Mouse (Mus musculus): ENCODE measurements around the gene Fibcd1. TPM values are rescaled to one million over a fixed set of nuclear protein-coding genes. Genes with fewer than 3 reads are reported as not detected.

Gene Fibcd1
- polyA plus RNA-seq, 1 experiment: 1.1 TPM

- TF ChIP-seq FOSL1 (IDR thresholded peaks at IDR 0.05; ENCODE audit: insufficient read depth, low read length, poor library complexity, severe bottlenecking) (no peak), MYOG (IDR thresholded peaks at IDR 0.05; ENCODE audit: control insufficient read depth, extremely low read depth, insufficient read length) (no peak), MAX (IDR thresholded peaks at IDR 0.05) (no peak)
- H3ac ChIP-seq (ENCODE audit: control insufficient read depth, insufficient read length, low read depth): peak overlapping the region; percentile 14
- H3K4me3 ChIP-seq (ENCODE audit: insufficient read depth, poor library complexity, severe bottlenecking): no peak overlapping the region
- peaks cover 29% of the 10 kb centered on the region for H3K79me2 ChIP-seq (ENCODE audit: control insufficient read depth, insufficient read depth)
- H3K79me3 ChIP-seq (ENCODE audit: low read depth): peaks cover 6% of the 10 kb centered on the region
- no peaks in the 10 kb centered on the region for H3K27me3 ChIP-seq (ENCODE audit: control insufficient read depth, insufficient read depth, insufficient read length)
- peaks cover 10% of the 10 kb centered on the region for H3K36me3 ChIP-seq (ENCODE audit: control insufficient read depth, insufficient read depth)
Measured at GRCm38 (mm10) chr2:31808410-31809357, 37.1 kb downstream of the Fibcd1 start.

- TF ChIP-seq MYOD1 (IDR thresholded peaks at IDR 0.05; ENCODE audit: control insufficient read depth, insufficient read length, low read depth) (no peak), USF1 (IDR thresholded peaks at IDR 0.05; ENCODE audit: low read depth) (no peak), CTCF (IDR thresholded peaks at IDR 0.05; ENCODE audit: control insufficient read depth, insufficient read depth, insufficient read length) (no peak), MYOG (IDR thresholded peaks at IDR 0.05; ENCODE audit: control insufficient read depth, extremely low read depth, insufficient read length) (no peak), CEBPB (IDR thresholded peaks at IDR 0.05; ENCODE audit: low read depth) (no peak), MAX (IDR thresholded peaks at IDR 0.05) (no peak)
- Histone ChIP-seq H3K4me3 (ENCODE audit: insufficient read depth, poor library complexity, severe bottlenecking) (no peak overlapping the region), H3K36me3 (ENCODE audit: control insufficient read depth, insufficient read depth) (peaks cover 28% of the 10 kb centered on the region)
Measured at GRCm38 (mm10) chr2:31806639-31807382, 39.0 kb downstream of the Fibcd1 start.

GRCm38 (mm10) chr2:31803480-31803879, 42.3 kb downstream of the Fibcd1 start:
- Histone ChIP-seq H3K79me2 (ENCODE audit: control insufficient read depth, insufficient read depth) (peaks cover 10% of the 10 kb centered on the region), H3K27me3 (ENCODE audit: control insufficient read depth, insufficient read depth, insufficient read length) (no peaks in the 10 kb centered on the region), H3K4me3 (ENCODE audit: insufficient read depth, poor library complexity, severe bottlenecking) (no peak overlapping the region), H3ac (ENCODE audit: control insufficient read depth, insufficient read length, low read depth) (no peak overlapping the region), H3K79me3 (ENCODE audit: low read depth) (peaks cover 2% of the 10 kb centered on the region), H3K36me3 (ENCODE audit: control insufficient read depth, insufficient read depth) (peaks cover 60% of the 10 kb centered on the region)
- TF ChIP-seq CEBPB (IDR thresholded peaks at IDR 0.05; ENCODE audit: low read depth): no peak
- TF ChIP-seq USF1 (IDR thresholded peaks at IDR 0.05; ENCODE audit: low read depth): no peak
- TF ChIP-seq MYOD1 (IDR thresholded peaks at IDR 0.05; ENCODE audit: control insufficient read depth, insufficient read length, low read depth): peak; percentile 37

More at GRCm38 (mm10) chr2:31806639-31807382, 39.0 kb downstream of the Fibcd1 start:
- Histone ChIP-seq H3K27me3 (ENCODE audit: control insufficient read depth, insufficient read depth, insufficient read length) (no peaks in the 10 kb centered on the region), H3K79me3 (ENCODE audit: low read depth) (peaks cover 6% of the 10 kb centered on the region), H3K79me2 (ENCODE audit: control insufficient read depth, insufficient read depth) (peaks cover 29% of the 10 kb centered on the region), H3ac (ENCODE audit: control insufficient read depth, insufficient read length, low read depth) (no peak overlapping the region)

GRCm38 (mm10) chr2:31802811-31803210, 43.0 kb downstream of the Fibcd1 start:
- Histone ChIP-seq H3ac (ENCODE audit: control insufficient read depth, insufficient read length, low read depth) (peak overlapping the region; percentile 49), H3K4me3 (ENCODE audit: insufficient read depth, poor library complexity, severe bottlenecking) (no peak overlapping the region), H3K27me3 (ENCODE audit: control insufficient read depth, insufficient read depth, insufficient read length) (no peaks in the 10 kb centered on the region), H3K36me3 (ENCODE audit: control insufficient read depth, insufficient read depth) (peaks cover 67% of the 10 kb centered on the region), H3K79me3 (ENCODE audit: low read depth) (peaks cover under 1% of the 10 kb centered on the region), H3K79me2 (ENCODE audit: control insufficient read depth, insufficient read depth) (peaks cover 4% of the 10 kb centered on the region)
- TF ChIP-seq FOSL1 (IDR thresholded peaks at IDR 0.05; ENCODE audit: insufficient read depth, low read length, poor library complexity, severe bottlenecking): no peak
- no peak for TF ChIP-seq MYOG (IDR thresholded peaks at IDR 0.05; ENCODE audit: control insufficient read depth, extremely low read depth, insufficient read length)
- TF ChIP-seq MAX (IDR thresholded peaks at IDR 0.05): no peak
- no peak for TF ChIP-seq USF1 (IDR thresholded peaks at IDR 0.05; ENCODE audit: low read depth)
- TF ChIP-seq CTCF (IDR thresholded peaks at IDR 0.05; ENCODE audit: control insufficient read depth, insufficient read depth, insufficient read length): no peak
- no peak for TF ChIP-seq MYOD1 (IDR thresholded peaks at IDR 0.05; ENCODE audit: control insufficient read depth, insufficient read length, low read depth)
- no peak for TF ChIP-seq CEBPB (IDR thresholded peaks at IDR 0.05; ENCODE audit: low read depth)

DNA sequence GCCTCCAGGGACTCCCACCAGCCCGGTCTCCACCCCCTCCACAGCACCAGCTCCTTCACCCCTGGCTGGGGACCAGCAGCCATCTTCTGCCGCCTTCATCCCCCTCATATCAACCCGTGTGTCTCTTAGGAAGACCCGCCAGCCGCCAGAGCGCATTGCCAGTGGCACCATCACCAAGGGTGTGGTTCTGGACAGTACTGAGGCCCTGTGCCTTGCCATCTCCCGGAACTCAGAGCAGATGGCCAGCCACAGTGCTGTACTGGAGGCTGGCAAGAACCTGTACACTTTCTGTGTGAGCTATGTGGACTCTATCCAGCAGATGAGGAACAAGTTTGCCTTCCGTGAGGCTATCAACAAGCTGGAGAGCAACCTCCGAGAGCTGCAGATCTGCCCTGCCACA, 44.4 kb downstream of the Fibcd1 start:
- Histone ChIP-seq H3K79me2 (ENCODE audit: control insufficient read depth, insufficient read depth) (no peaks in the 10 kb centered on the region), H3ac (ENCODE audit: control insufficient read depth, insufficient read length, low read depth) (no peak overlapping the region), H3K79me3 (ENCODE audit: low read depth) (no peaks in the 10 kb centered on the region), H3K27me3 (ENCODE audit: control insufficient read depth, insufficient read depth, insufficient read length) (no peaks in the 10 kb centered on the region), H3K36me3 (ENCODE audit: control insufficient read depth, insufficient read depth) (peaks cover 81% of the 10 kb centered on the region), H3K4me3 (ENCODE audit: insufficient read depth, poor library complexity, severe bottlenecking) (no peak overlapping the region)
- no peak for TF ChIP-seq MYOD1 (IDR thresholded peaks at IDR 0.05; ENCODE audit: control insufficient read depth, insufficient read length, low read depth)
- TF ChIP-seq CTCF (IDR thresholded peaks at IDR 0.05; ENCODE audit: control insufficient read depth, insufficient read depth, insufficient read length): no peak
- TF ChIP-seq FOSL1 (IDR thresholded peaks at IDR 0.05; ENCODE audit: insufficient read depth, low read length, poor library complexity, severe bottlenecking): no peak
- no peak for TF ChIP-seq MYOG (IDR thresholded peaks at IDR 0.05; ENCODE audit: control insufficient read depth, extremely low read depth, insufficient read length)
- TF ChIP-seq CEBPB (IDR thresholded peaks at IDR 0.05; ENCODE audit: low read depth): no peak
- no peak for TF ChIP-seq USF1 (IDR thresholded peaks at IDR 0.05; ENCODE audit: low read depth)
- TF ChIP-seq MAX (IDR thresholded peaks at IDR 0.05): no peak
